ENCODE assay signal across 18 mouse cellular contexts in genomic region chr12:40398916-40399315, GRCm38 (mm10).
"Had no signal": no experiment of that assay in that cellular context is flagged by ENCODE, and none has a peak within 500 bp of the region (broad histone marks: within the 10 kb centered on the region; RNA-seq: fewer than 3 reads in every experiment).

No protein-coding gene starts in this region.

- H3K9ac ChIP-seq: kidney, embryonic 15.5 days; liver, embryonic 14.5 days; liver, postnatal 0 days; lung, embryonic 14.5 days; midbrain, embryonic 13.5 days had no signal

- H3K27me3 ChIP-seq: kidney, embryonic 15.5 days; midbrain, embryonic 13.5 days had no signal

- H3K4me3 ChIP-seq: kidney, embryonic 15.5 days; left cerebral cortex, adult 2 months; midbrain, embryonic 13.5 days had no signal

- ATAC-seq: intestine, postnatal 0 days; liver, postnatal 0 days; lung, postnatal 0 days; midbrain, embryonic 13.5 days had no signal

- H3K36me3 ChIP-seq: midbrain, embryonic 13.5 days had no signal

- H3K4me1 ChIP-seq: kidney, embryonic 15.5 days; midbrain, embryonic 13.5 days had no signal

- H3K9me3 ChIP-seq: kidney, embryonic 15.5 days; midbrain, embryonic 13.5 days had no signal

- DNase-seq: kidney, postnatal 10 days; layer of hippocampus, adult 9-11 months; liver, postnatal 0 days; lung, embryonic 14.5 days; right cerebral cortex, adult 18-20 months; right cerebral cortex, postnatal 14 days; right cerebral cortex, postnatal 4 days; thymus, adult 2 months; thymus, postnatal 14 days; thymus, postnatal 4 days had no signal

- H3K27ac ChIP-seq: kidney, embryonic 15.5 days; left cerebral cortex, adult 2 months; liver, embryonic 14.5 days; macrophage; midbrain, embryonic 13.5 days; stomach, postnatal 0 days had no signal

- H3K4me2 ChIP-seq: kidney, embryonic 15.5 days; lung, embryonic 14.5 days; midbrain, embryonic 13.5 days had no signal
